Mouse (Mus musculus) ES-CJ7 (cell line): Measurements from ENCODE around the gene Fndc3b.
"Not testable (repeated sequence)": the region's sequence is repeated elsewhere in the genome, so short reads cannot be mapped to it uniquely, and the experiment has no call there.

Experiments
- DNase-seq: peaks from one replicate; pipeline ENCODE4 v3.0.0; 2011; ENCODE audit warnings: low read depth, low spot score

Fndc3b gene

GRCm38 (mm10) chr3:27511765-27512164 lies 199.3 kb downstream of the Fndc3b start:
- no peak for DNase-seq

- no peak for DNase-seq
These were observed 204.2 kb downstream of the Fndc3b start for GRCm38 (mm10) chr3:27506886-27507285.

- no peak for DNase-seq
These were observed 205.5 kb downstream of the Fndc3b start for GRCm38 (mm10) chr3:27505582-27505981.

GRCm38 (mm10) chr3:27503279-27504038 lies 207.6 kb downstream of the Fndc3b start:
- no peak for DNase-seq

GRCm38 (mm10) chr3:27495296-27496073 lies 215.6 kb downstream of the Fndc3b start:
- no peak for DNase-seq

GRCm38 (mm10) chr3:27494698-27495097 lies 216.4 kb downstream of the Fndc3b start:
- DNase-seq = no peak

GRCm38 (mm10) chr3:27494066-27494465 lies 217.0 kb downstream of the Fndc3b start:
- no peak for DNase-seq

- no peak for DNase-seq
These were observed 219.3 kb downstream of the Fndc3b start for GRCm38 (mm10) chr3:27491821-27492220.

- DNase-seq = no peak
These were observed 219.7 kb downstream of the Fndc3b start for GRCm38 (mm10) chr3:27491367-27491766.

- DNase-seq = no peak
These were observed 220.2 kb downstream of the Fndc3b start for GRCm38 (mm10) chr3:27490891-27491290.

- no peak for DNase-seq
These were observed 221.6 kb downstream of the Fndc3b start for GRCm38 (mm10) chr3:27489550-27489949.

GRCm38 (mm10) chr3:27485141-27485540 lies 226.0 kb downstream of the Fndc3b start:
- no peak for DNase-seq

GRCm38 (mm10) chr3:27484698-27485097 lies 226.4 kb downstream of the Fndc3b start:
- DNase-seq = no peak

- DNase-seq = no peak
These were observed 227.3 kb downstream of the Fndc3b start for GRCm38 (mm10) chr3:27483762-27484161.

- no peak for DNase-seq
These were observed 227.8 kb downstream of the Fndc3b start for GRCm38 (mm10) chr3:27483321-27483720.

GRCm38 (mm10) chr3:27481738-27482137 lies 229.4 kb downstream of the Fndc3b start:
- no peak for DNase-seq

- no peak for DNase-seq
These were observed 231.7 kb downstream of the Fndc3b start for GRCm38 (mm10) chr3:27479378-27479777.

GRCm38 (mm10) chr3:27478563-27479156 lies 232.4 kb downstream of the Fndc3b start:
- DNase-seq = no peak

- DNase-seq = not testable (repeated sequence)
These were observed 233.4 kb downstream of the Fndc3b start for GRCm38 (mm10) chr3:27477749-27478148.

- no peak for DNase-seq
These were observed 235.2 kb downstream of the Fndc3b start for GRCm38 (mm10) chr3:27475899-27476298.

GRCm38 (mm10) chr3:27473801-27474599 lies 237.1 kb downstream of the Fndc3b start:
- no peak for DNase-seq

- DNase-seq = peak; percentile 31
These were observed 238.3 kb downstream of the Fndc3b start for GRCm38 (mm10) chr3:27472846-27473245.
